ENCODE assay signal across 19 mouse cellular contexts in the genomic region with DNA sequence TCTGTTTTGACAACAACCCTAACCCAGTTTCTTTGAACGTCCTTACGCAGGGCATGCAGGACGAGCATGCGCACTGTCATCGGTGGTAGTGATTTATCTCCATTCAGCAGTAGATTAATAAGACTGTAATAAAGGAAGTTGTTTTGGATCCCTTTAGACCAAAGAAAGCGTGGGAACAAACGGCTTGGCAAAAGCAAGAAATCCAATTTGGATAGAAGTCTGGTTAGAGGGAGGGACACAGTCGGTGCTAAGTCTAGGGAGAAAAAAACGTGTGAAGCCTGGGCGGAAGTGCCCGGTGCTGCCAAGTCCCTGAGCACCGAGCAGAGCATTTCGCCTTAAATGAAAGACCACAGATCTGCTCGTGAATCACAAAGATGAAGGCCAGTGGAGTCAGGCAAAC. TPM values are rescaled to one million over a fixed set of nuclear protein-coding genes. Genes with fewer than 3 reads are reported as not detected.
DNase-seq lines count a peak whose midpoint lies in the region.
"Had no signal": no experiment of that assay in that cellular context is flagged by ENCODE, and none has a peak within 500 bp of the region (broad histone marks: within the 10 kb centered on the region; RNA-seq: fewer than 3 reads in every experiment).

No protein-coding gene starts in this region.

- DNase-seq in frontal cortex, postnatal 36 days (ENCODE audit: low spot score in 2 of 2), result peak; percentile 29 to 44
- no peak for DNase-seq in frontal cortex, postnatal 25 days (ENCODE audit: low spot score in 2 of 2)
- DNase-seq in left cerebral cortex, adult 8-10 months (ENCODE audit: low spot score in 2 of 2), result peak; percentile 10 to 24
- no peak for DNase-seq in left cerebral cortex, postnatal 14 days (ENCODE audit: low spot score in 2 of 2)
- DNase-seq in brain, adult 2 months (ENCODE audit: low read depth, low spot score), result peak; percentile 65
- peak; percentile 11 to 20 for DNase-seq in layer of hippocampus, adult 8-10 months (ENCODE audit: low spot score in 2 of 2)
- no peak for DNase-seq in T-cell, adult 2 months (ENCODE audit: low spot score)
- DNase-seq in adrenal gland, postnatal 10 days, result no peak
- DNase-seq: adrenal gland, postnatal 36 days; cerebellum, adult 8-10 months; cerebellum, postnatal 25 days; gastrocnemius, postnatal 25 days; heart, adult 2 months; kidney, adult 11 months; kidney, postnatal 14 days; spleen, adult 18-20 months had no signal

- intact Hi-C loops in left cerebral cortex, postnatal 14 days (cut with DNase I), result no loop called here

RNA-seq across cellular contexts. Expression of a gene that starts 57.4 kb away (rescaled TPM):
- total RNA-seq in left cerebral cortex, adult 8-10 months (2022), result under 1 TPM in 1 of 4 experiments, not detected in 3; 0.30 TPM
- total RNA-seq in left cerebral cortex, postnatal 14 days (2021), result under 1 TPM in 1 of 2 experiments, not detected in 1; 0.22 TPM
- not detected for total RNA-seq in layer of hippocampus, adult 8-10 months (2022)
- total RNA-seq in adrenal gland, postnatal 10 days (2021), result under 1 TPM in 1 of 2 experiments, not detected in 1; 0.85 TPM
- total RNA-seq: gastrocnemius, adult 18-20 months; gastrocnemius, postnatal 25 days; heart, adult 2 months; hematopoietic stem cell, adult 5-6 weeks; left cerebral cortex, adult 2 months had no signal

Comparison
In these comparisons a context has a peak if more than half of its experiments do, and no peak if none do; other contexts are left out.
1. DNase-seq: peak in frontal cortex, postnatal 36 days (2 of 2), left cerebral cortex, adult 8-10 months (2 of 2), brain, adult 2 months (single experiment) and layer of hippocampus, adult 8-10 months (2 of 2); none in frontal cortex, postnatal 25 days (0 of 2), left cerebral cortex, postnatal 14 days (0 of 2), T-cell, adult 2 months (single experiment) and adrenal gland, postnatal 10 days (single experiment).